Mouse (Mus musculus): ENCODE results near the gene Ackr3.

The Ackr3 gene

GRCm38 (mm10) chr1:90228323-90228697 is 24.5 kb downstream of the Ackr3 start:
- DNase-seq (ENCODE audit: low spot score in 2 of 2), result no peak

- DNase-seq (ENCODE audit: low spot score in 2 of 2), result no peak
Observed at GRCm38 (mm10) chr1:90230611-90231010, 26.8 kb downstream of the Ackr3 start.

- DNase-seq (ENCODE audit: low spot score in 2 of 2), result no peak
Observed at GRCm38 (mm10) chr1:90231591-90232490, 28.1 kb downstream of the Ackr3 start.

GRCm38 (mm10) chr1:90232491-90232885 is 28.7 kb downstream of the Ackr3 start:
- no peak for DNase-seq (ENCODE audit: low spot score in 2 of 2)

- no peak for DNase-seq (ENCODE audit: low spot score in 2 of 2)
Observed at GRCm38 (mm10) chr1:90234620-90235054, 30.9 kb downstream of the Ackr3 start.

- no peak for DNase-seq (ENCODE audit: low spot score in 2 of 2)
Observed at GRCm38 (mm10) chr1:90236640-90237039, 32.9 kb downstream of the Ackr3 start.

GRCm38 (mm10) chr1:90238095-90238888 is 34.5 kb downstream of the Ackr3 start:
- no peak for DNase-seq (ENCODE audit: low spot score in 2 of 2)

- DNase-seq (ENCODE audit: low spot score in 2 of 2), result no peak
Observed at GRCm38 (mm10) chr1:90239336-90240225, 35.8 kb downstream of the Ackr3 start.

GRCm38 (mm10) chr1:90240287-90240686 is 36.5 kb downstream of the Ackr3 start:
- peak; percentile 12 to 25 for DNase-seq (ENCODE audit: low spot score in 2 of 2)

- DNase-seq (ENCODE audit: low spot score in 2 of 2), result no peak
Observed at GRCm38 (mm10) chr1:90242444-90242989, 38.7 kb downstream of the Ackr3 start.

GRCm38 (mm10) chr1:90244537-90244936 is 40.8 kb downstream of the Ackr3 start:
- no peak for DNase-seq (ENCODE audit: low spot score in 2 of 2)

- no peak for DNase-seq (ENCODE audit: low spot score in 2 of 2)
Observed at GRCm38 (mm10) chr1:90245533-90245932, 41.8 kb downstream of the Ackr3 start.

- no peak for DNase-seq (ENCODE audit: low spot score in 2 of 2)
Observed at GRCm38 (mm10) chr1:90246035-90246434, 42.3 kb downstream of the Ackr3 start.

- DNase-seq (ENCODE audit: low spot score in 2 of 2), result peak; percentile 12 to 55
Observed at GRCm38 (mm10) chr1:90246800-90247199, 43.0 kb downstream of the Ackr3 start.

GRCm38 (mm10) chr1:90247234-90247633 is 43.5 kb downstream of the Ackr3 start:
- DNase-seq (ENCODE audit: low spot score in 2 of 2), result peak in 1 of 2 experiments; percentile 21

GRCm38 (mm10) chr1:90247756-90248541 is 44.2 kb downstream of the Ackr3 start:
- peak; percentile 12 to 41 for DNase-seq (ENCODE audit: low spot score in 2 of 2)

GRCm38 (mm10) chr1:90248966-90249735 is 45.4 kb downstream of the Ackr3 start:
- DNase-seq (ENCODE audit: low spot score in 2 of 2), result no peak

- DNase-seq (ENCODE audit: low spot score in 2 of 2), result no peak
Observed at GRCm38 (mm10) chr1:90250419-90250818, 46.6 kb downstream of the Ackr3 start.

- no peak for DNase-seq (ENCODE audit: low spot score in 2 of 2)
Observed at GRCm38 (mm10) chr1:90251156-90251555, 47.4 kb downstream of the Ackr3 start.

GRCm38 (mm10) chr1:90253465-90253864 is 49.7 kb downstream of the Ackr3 start:
- DNase-seq (ENCODE audit: low spot score in 2 of 2), result no peak
